Mouse (Mus musculus) lung, postnatal 0 days (tissue): ENCODE data around the gene Zp3. TPM values are rescaled to one million over a fixed set of nuclear protein-coding genes. Genes with fewer than 3 reads are reported as not detected.

Experiments
- ATAC-seq: fragments of 200-750 bp; cut with Nextera tagmentation; 2 replicates; pipeline ENCODE4 v1.8.0; 2017; ENCODE audit warnings: moderate library complexity
- DNase-seq: peaks from one replicate; pipeline ENCODE4 v3.0.0-alpha.2; 2016; ENCODE audit warnings: low spot score
- H3K27ac ChIP-seq: fragments of 300-500 bp; sonication (generic); 2 replicates; pipeline ENCODE4 v1.5.1; 2014; ENCODE audit warnings: antibody characterized with exemption, mild to moderate bottlenecking, low read length, mixed read lengths
- H3K27me3 ChIP-seq: fragments of 300-500 bp; sonication (generic); replicated peaks from 2 replicates; pipeline ENCODE4 v1.6.1; 2014; ENCODE audit warnings: low read length, mixed read lengths; ENCODE audit not compliant: insufficient read depth
- H3K36me3 ChIP-seq: fragments of 300-500 bp; sonication (generic); 2 replicates; pipeline ENCODE4 v1.6.1; 2014; ENCODE audit warnings: low read length, mixed read lengths; ENCODE audit not compliant: insufficient read depth
- H3K4me1 ChIP-seq: fragments of 300-500 bp; sonication (generic); 2 replicates; pipeline ENCODE4 v1.6.1; 2014; ENCODE audit warnings: antibody characterized with exemption, low read depth, low read length, mixed read lengths; ENCODE audit not compliant: insufficient read depth
- H3K4me2 ChIP-seq: fragments of 300-500 bp; sonication (generic); replicated peaks from 2 replicates; pipeline ENCODE4 v1.6.1; 2014; ENCODE audit warnings: low read depth, mild to moderate bottlenecking, low read length, moderate library complexity, mixed read lengths
- H3K4me3 ChIP-seq: fragments of 300-500 bp; sonication (generic); 2 replicates; pipeline ENCODE4 v1.5.1; 2014; ENCODE audit warnings: low read depth, low read length
- H3K9ac ChIP-seq: fragments of 300-500 bp; sonication (generic); replicated peaks from 2 replicates; pipeline ENCODE4 v1.6.1; 2014; ENCODE audit warnings: low read depth, mild to moderate bottlenecking
- H3K9me3 ChIP-seq: fragments of 300-500 bp; sonication (generic); 2 replicates; pipeline ENCODE4 v1.6.1; 2016; ENCODE audit warnings: low read length, mixed read lengths
- CTCF ChIP-seq: IDR thresholded peaks from 2 replicates; pipeline ENCODE4 v1.5.1; 2016; ENCODE audit warnings: antibody characterized with exemption, mild to moderate bottlenecking
- EP300 ChIP-seq: IDR thresholded peaks from 2 replicates; pipeline ENCODE4 v1.6.1; 2016; ENCODE audit warnings: antibody characterized with exemption, mild to moderate bottlenecking, control low read depth
- WGBS: fragments of 180-500 bp; shearing (Covaris S2); extraction: QIAGEN DNeasy Blood & Tissue Kit; methylation state at CpG from one replicate; pipeline ENCODE4 v1.1.7; 2014; 5-methylcytosine and 5-hydroxymethylcytosine counted together
- polyA plus RNA-seq: library from polyadenylated mRNA; unstranded; fragments of >200 nt; fragmentation: Nextera tagmentation; extraction: Ambion mirVana; gene quantifications from 2 replicates; pipeline ENCODE4 v1.2.1, GENCODE M21; 2015

Gene Zp3
- polyA plus RNA-seq, 1 experiment from 2014 or later: 0.35 TPM

DNA sequence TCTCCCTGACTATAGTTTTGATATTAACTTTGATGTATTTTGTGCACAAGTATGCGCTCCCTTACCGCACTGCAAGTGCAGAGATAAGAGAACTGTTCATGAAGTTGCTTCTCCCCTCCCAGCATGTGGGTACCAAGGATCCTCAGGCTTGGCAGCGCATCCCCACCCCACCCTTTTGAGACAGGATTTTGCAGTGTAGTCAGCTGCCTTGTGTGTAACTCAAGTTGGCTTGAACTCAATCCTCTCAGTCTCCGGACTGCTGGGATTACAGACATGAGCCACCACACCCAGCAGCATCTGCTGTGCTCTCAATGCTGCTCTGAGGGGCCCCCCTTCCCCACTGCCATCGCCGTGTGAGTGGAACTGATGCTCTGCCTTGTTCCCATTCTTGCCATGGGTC is 37.4 kb downstream of the Zp3 start:
- no peak overlapping the region for H3K4me2 ChIP-seq
- 74% methylated on average over 6 of the region's 6 CpGs for WGBS
- no peak for TF ChIP-seq CTCF
- no peak for TF ChIP-seq EP300
- H3K27ac ChIP-seq: no peak overlapping the region
- H3K4me1 ChIP-seq: peaks cover 2% of the 10 kb centered on the region
- no peaks in the 10 kb centered on the region for H3K27me3 ChIP-seq
- H3K9me3 ChIP-seq: no peaks in the 10 kb centered on the region
- no peak overlapping the region for H3K4me3 ChIP-seq
- H3K36me3 ChIP-seq: peaks cover 3% of the 10 kb centered on the region; the same call in 1 of the 2 replicates
- H3K9ac ChIP-seq: no peak overlapping the region
- ATAC-seq: no peak
- no peak for DNase-seq

DNA sequence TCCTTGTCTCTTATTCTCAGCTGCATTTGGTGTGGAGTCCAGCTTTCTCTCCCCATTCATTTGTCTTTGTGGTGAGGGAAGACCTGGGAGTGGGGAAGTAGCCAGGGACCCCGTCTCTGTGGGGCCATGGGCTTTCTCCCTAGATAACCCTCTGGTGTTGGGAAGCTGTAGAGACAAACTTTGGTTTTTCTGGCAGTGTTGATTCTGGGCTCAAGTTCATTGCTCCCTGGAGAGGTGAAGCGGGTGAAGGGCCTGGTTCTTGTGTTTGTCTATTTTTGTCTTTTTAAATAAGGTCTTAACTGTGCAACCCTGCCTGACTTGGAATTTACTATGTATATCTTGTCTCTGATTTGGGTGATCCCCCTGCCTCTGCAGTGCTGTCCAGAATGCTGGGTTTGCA is 38.8 kb downstream of the Zp3 start:
- H3K4me2 ChIP-seq: no peak overlapping the region
- no peak for TF ChIP-seq EP300
- no peak for TF ChIP-seq CTCF
- 68% methylated on average over 2 of the region's 2 CpGs for WGBS
- H3K27me3 ChIP-seq: no peaks in the 10 kb centered on the region
- no peaks in the 10 kb centered on the region for H3K9me3 ChIP-seq
- no peak overlapping the region for H3K4me3 ChIP-seq
- no peak overlapping the region for H3K27ac ChIP-seq
- no peak for DNase-seq
- H3K4me1 ChIP-seq: peaks cover 2% of the 10 kb centered on the region
- H3K9ac ChIP-seq: no peak overlapping the region
- ATAC-seq: no peak
- H3K36me3 ChIP-seq: no peaks in the 10 kb centered on the region

- DNase-seq (peak; percentile 82), ATAC-seq (peak; percentile 80)
- no peak overlapping the region for H3K4me2 ChIP-seq
- no peak overlapping the region for H3K27ac ChIP-seq
- TF ChIP-seq CTCF (no peak), EP300 (peak; percentile 63)
- H3K27me3 ChIP-seq: no peaks in the 10 kb centered on the region
- H3K9me3 ChIP-seq: no peaks in the 10 kb centered on the region
- peaks cover 2% of the 10 kb centered on the region for H3K4me1 ChIP-seq
- no peaks in the 10 kb centered on the region for H3K36me3 ChIP-seq
- WGBS: 36% methylated on average over 1 of the region's 1 CpGs
- no peak overlapping the region for H3K9ac ChIP-seq
- no peak overlapping the region for H3K4me3 ChIP-seq
These were observed 40.0 kb downstream of the Zp3 start for GRCm38 (mm10) chr5:136019907-136020306.

DNA sequence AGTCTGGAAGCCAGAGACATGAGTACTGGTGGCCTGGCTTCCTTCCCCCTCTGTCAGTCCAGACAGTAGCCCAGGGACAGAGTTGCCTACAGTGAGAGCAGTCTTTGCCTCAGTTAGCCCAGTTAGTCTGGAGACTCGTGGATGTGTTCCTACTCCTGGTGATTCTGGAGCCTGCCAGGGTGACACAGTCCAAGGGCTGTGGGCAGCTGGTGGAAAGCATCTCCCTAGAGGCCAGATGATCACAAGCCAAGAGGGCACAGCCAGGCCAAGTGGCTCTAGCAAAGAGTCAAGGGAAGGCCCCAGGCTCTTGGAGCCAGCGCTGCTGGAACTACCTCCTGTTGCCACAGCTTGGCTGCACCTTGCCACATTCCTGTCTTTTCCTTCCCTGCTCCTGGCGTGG is 45.8 kb downstream of the Zp3 start:
- 67% methylated on average over 3 of the region's 3 CpGs for WGBS
- Histone ChIP-seq H3K9ac (no peak overlapping the region), H3K9me3 (no peaks in the 10 kb centered on the region), H3K27me3 (no peaks in the 10 kb centered on the region), H3K36me3 (0 out of 2 replicates have a peak, but pooled peaks cover 4% of the 10 kb centered on the region), H3K4me2 (no peak overlapping the region), H3K27ac (no peak overlapping the region), H3K4me1 (no peaks in the 10 kb centered on the region; the same call in 1 of the 2 replicates), H3K4me3 (no peak overlapping the region)
- TF ChIP-seq EP300: no peak
- TF ChIP-seq CTCF: no peak
- DNase-seq (no peak), ATAC-seq (no peak)

- Histone ChIP-seq H3K4me2 (no peak overlapping the region), H3K4me3 (no peak overlapping the region), H3K27ac (no peak overlapping the region), H3K4me1 (no peaks in the 10 kb centered on the region; the same call in 1 of the 2 replicates), H3K36me3 (peaks cover 8% of the 10 kb centered on the region; the same call in 1 of the 2 replicates), H3K9ac (no peak overlapping the region), H3K27me3 (no peaks in the 10 kb centered on the region), H3K9me3 (no peaks in the 10 kb centered on the region)
- WGBS: 85% methylated on average over 9 of the region's 9 CpGs
- DNase-seq: no peak
- TF ChIP-seq EP300 (no peak), CTCF (no peak)
- ATAC-seq: no peak
These were observed 47.0 kb downstream of the Zp3 start for GRCm38 (mm10) chr5:136026859-136027258.

GRCm38 (mm10) chr5:136027612-136028311 is 47.9 kb downstream of the Zp3 start:
- peak; percentile 44 for TF ChIP-seq CTCF
- no peak for TF ChIP-seq EP300
- 0 out of 2 replicates have a peak overlapping the region, but pooled peaks have one; percentile 14 for H3K27ac ChIP-seq
- DNase-seq: peak; percentile 56

More at GRCm38 (mm10) chr5:136027612-136028311, 47.9 kb downstream of the Zp3 start:
- Histone ChIP-seq H3K9ac (no peak overlapping the region), H3K27me3 (no peaks in the 10 kb centered on the region), H3K4me2 (no peak overlapping the region), H3K4me3 (no peak overlapping the region), H3K4me1 (no peaks in the 10 kb centered on the region; the same call in 1 of the 2 replicates), H3K36me3 (peaks cover 8% of the 10 kb centered on the region; the same call in 1 of the 2 replicates), H3K9me3 (no peaks in the 10 kb centered on the region)
- 65% methylated on average over 11 of the region's 11 CpGs for WGBS
- ATAC-seq: peak; percentile 78
